Mouse (Mus musculus) kidney, embryonic 14.5 days (tissue): ENCODE measurements around the gene Scrt2. TPM values are rescaled to one million over a fixed set of nuclear protein-coding genes. Genes with fewer than 3 reads are reported as not detected.

Experiments
- ATAC-seq: fragments of 200-750 bp; cut with Nextera tagmentation; 2 replicates; pipeline ENCODE4 v1.8.0; 2017; ENCODE audit warnings: moderate number of reproducible peaks, mild to moderate bottlenecking, moderate TSS enrichment, moderate library complexity; ENCODE audit not compliant: low FRiP score, low TSS enrichment
- H3K27ac ChIP-seq: fragments of 300-500 bp; sonication (generic); 2 replicates; pipeline ENCODE4 v1.5.1; 2014; ENCODE audit warnings: low read depth, mild to moderate bottlenecking, low read length, moderate library complexity, mixed read lengths
- H3K27me3 ChIP-seq: fragments of 300-500 bp; sonication (generic); 2 replicates; pipeline ENCODE4 v1.6.1; 2014; ENCODE audit warnings: mild to moderate bottlenecking, low read length; ENCODE audit not compliant: control insufficient read depth, insufficient read depth
- H3K36me3 ChIP-seq: fragments of 300-500 bp; sonication (generic); 2 replicates; pipeline ENCODE4 v1.6.1; 2014; ENCODE audit warnings: low read length, mixed read lengths; ENCODE audit not compliant: control insufficient read depth, insufficient read depth
- H3K4me1 ChIP-seq: fragments of 300-500 bp; sonication (generic); 2 replicates; pipeline ENCODE4 v1.6.1; 2014; ENCODE audit warnings: low read length, mixed read lengths; ENCODE audit not compliant: control insufficient read depth, insufficient read depth
- H3K4me2 ChIP-seq: fragments of 300-500 bp; sonication (generic); replicated peaks from 2 replicates; pipeline ENCODE4 v1.6.1; 2014; ENCODE audit warnings: low read depth, mild to moderate bottlenecking, low read length
- H3K4me3 ChIP-seq: fragments of 300-500 bp; sonication (generic); 2 replicates; pipeline ENCODE4 v1.5.1; 2014; ENCODE audit warnings: mild to moderate bottlenecking, low read length
- H3K9ac ChIP-seq: fragments of 300-500 bp; sonication (generic); 2 replicates; pipeline ENCODE4 v1.6.1; 2014; ENCODE audit warnings: low read depth, mild to moderate bottlenecking, low read length, moderate library complexity
- H3K9me3 ChIP-seq: fragments of 300-500 bp; sonication (generic); 2 replicates; pipeline ENCODE4 v1.6.1; 2016; ENCODE audit warnings: low read length; ENCODE audit not compliant: control insufficient read depth
- WGBS: fragments of 180-500 bp; shearing (Covaris S2); extraction: QIAGEN DNeasy Blood & Tissue Kit; methylation state at CpG from one replicate; pipeline ENCODE4 v1.1.7; 2014; 5-methylcytosine and 5-hydroxymethylcytosine counted together
- polyA plus RNA-seq: library from polyadenylated mRNA; unstranded; fragments of >200 nt; fragmentation: Nextera tagmentation; extraction: Ambion mirVana; gene quantifications from 2 replicates; pipeline ENCODE4 v1.2.1, GENCODE M21; 2014

The Scrt2 gene
- polyA plus RNA-seq, 1 experiment from 2014 or later: not detected

- no peak overlapping the region for H3K27ac ChIP-seq
- no peaks in the 10 kb centered on the region for H3K9me3 ChIP-seq
- no peak overlapping the region for H3K4me3 ChIP-seq
- no peaks in the 10 kb centered on the region for H3K36me3 ChIP-seq
- H3K4me2 ChIP-seq: no peak overlapping the region
- no peak for ATAC-seq
- peaks cover 5% of the 10 kb centered on the region; the same call in 1 of the 2 replicates for H3K4me1 ChIP-seq
- 31% methylated on average over 6 of the region's 6 CpGs for WGBS
- peaks cover 2% of the 10 kb centered on the region; the same call in 1 of the 2 replicates for H3K27me3 ChIP-seq
- H3K9ac ChIP-seq: no peak overlapping the region
Measured at GRCm38 (mm10) chr2:152119228-152119865, 38.0 kb downstream of the Scrt2 start.

GRCm38 (mm10) chr2:152122896-152123295, 41.6 kb downstream of the Scrt2 start:
- Histone ChIP-seq H3K27me3 (no peaks in the 10 kb centered on the region; the same call in 1 of the 2 replicates), H3K4me3 (no peak overlapping the region), H3K4me2 (no peak overlapping the region), H3K9me3 (no peaks in the 10 kb centered on the region), H3K9ac (no peak overlapping the region), H3K36me3 (no peaks in the 10 kb centered on the region), H3K4me1 (no peaks in the 10 kb centered on the region), H3K27ac (no peak overlapping the region)
- 77% methylated on average over 9 of the region's 9 CpGs for WGBS
- no peak for ATAC-seq

- WGBS: 61% methylated on average over 2 of the region's 2 CpGs
- no peak for ATAC-seq
- H3K4me1 ChIP-seq: peaks cover 10% of the 10 kb centered on the region
Measured at GRCm38 (mm10) chr2:152128597-152128996, 47.3 kb downstream of the Scrt2 start.

GRCm38 (mm10) chr2:152129778-152130177, 48.4 kb downstream of the Scrt2 start:
- H3K9me3 ChIP-seq: no peaks in the 10 kb centered on the region
- no peak overlapping the region for H3K27ac ChIP-seq
- no peak for ATAC-seq
- no peaks in the 10 kb centered on the region for H3K36me3 ChIP-seq
- H3K27me3 ChIP-seq: no peaks in the 10 kb centered on the region
- WGBS: 83% methylated on average over 3 of the region's 3 CpGs
- peaks cover 10% of the 10 kb centered on the region for H3K4me1 ChIP-seq
- H3K9ac ChIP-seq: no peak overlapping the region
- no peak overlapping the region for H3K4me3 ChIP-seq
- H3K4me2 ChIP-seq: no peak overlapping the region

More at GRCm38 (mm10) chr2:152128597-152128996, 47.3 kb downstream of the Scrt2 start:
- H3K36me3 ChIP-seq: no peaks in the 10 kb centered on the region
- H3K27me3 ChIP-seq: no peaks in the 10 kb centered on the region
- H3K9me3 ChIP-seq: no peaks in the 10 kb centered on the region
- no peak overlapping the region for H3K27ac ChIP-seq
- no peak overlapping the region for H3K4me2 ChIP-seq
- no peak overlapping the region for H3K4me3 ChIP-seq
- no peak overlapping the region for H3K9ac ChIP-seq

GRCm38 (mm10) chr2:152132016-152132415, 50.7 kb downstream of the Scrt2 start:
- Histone ChIP-seq H3K4me1 (peaks cover 10% of the 10 kb centered on the region), H3K9me3 (no peaks in the 10 kb centered on the region), H3K36me3 (no peaks in the 10 kb centered on the region), H3K4me3 (no peak overlapping the region), H3K27ac (no peak overlapping the region), H3K27me3 (no peaks in the 10 kb centered on the region), H3K9ac (no peak overlapping the region), H3K4me2 (no peak overlapping the region)
- ATAC-seq: no peak
- 6% methylated on average over 9 of the region's 9 CpGs for WGBS

GRCm38 (mm10) chr2:152132691-152133090, 51.4 kb downstream of the Scrt2 start:
- no peak overlapping the region for H3K27ac ChIP-seq
- H3K27me3 ChIP-seq: no peaks in the 10 kb centered on the region
- ATAC-seq: no peak
- no peak overlapping the region for H3K9ac ChIP-seq
- no peaks in the 10 kb centered on the region for H3K9me3 ChIP-seq
- H3K36me3 ChIP-seq: no peaks in the 10 kb centered on the region
- H3K4me1 ChIP-seq: peaks cover 10% of the 10 kb centered on the region
- H3K4me3 ChIP-seq: no peak overlapping the region
- no peak overlapping the region for H3K4me2 ChIP-seq
- whole genome bisulfite sequencing: 43% methylated on average over 8 of the region's 8 CpGs

GRCm38 (mm10) chr2:152139191-152139987, 58.1 kb downstream of the Scrt2 start:
- Histone ChIP-seq H3K4me1 (peaks cover 21% of the 10 kb centered on the region), H3K9ac (no peak overlapping the region), H3K4me2 (no peak overlapping the region), H3K4me3 (no peak overlapping the region), H3K36me3 (no peaks in the 10 kb centered on the region), H3K27me3 (peaks cover 12% of the 10 kb centered on the region), H3K9me3 (no peaks in the 10 kb centered on the region), H3K27ac (no peak overlapping the region)
- WGBS: 81% methylated on average over 10 of the region's 10 CpGs
- no peak for ATAC-seq

GRCm38 (mm10) chr2:152140941-152141340, 59.6 kb downstream of the Scrt2 start:
- ATAC-seq: no peak
- Histone ChIP-seq H3K4me3 (no peak overlapping the region), H3K9me3 (no peaks in the 10 kb centered on the region), H3K27ac (no peak overlapping the region), H3K9ac (no peak overlapping the region), H3K36me3 (no peaks in the 10 kb centered on the region), H3K4me2 (no peak overlapping the region; the same call in 1 of the 2 replicates), H3K4me1 (peaks cover 21% of the 10 kb centered on the region), H3K27me3 (peaks cover 21% of the 10 kb centered on the region)
- 27% methylated on average over 11 of the region's 11 CpGs for WGBS

GRCm38 (mm10) chr2:152141491-152141890, 60.2 kb downstream of the Scrt2 start:
- 29% methylated on average over 1 of the region's 1 CpGs for WGBS

More at GRCm38 (mm10) chr2:152141491-152141890, 60.2 kb downstream of the Scrt2 start:
- H3K4me3 ChIP-seq: peak overlapping the region; percentile 50
- H3K36me3 ChIP-seq: no peaks in the 10 kb centered on the region
- no peak for ATAC-seq
- peaks cover 21% of the 10 kb centered on the region for H3K4me1 ChIP-seq
- H3K27ac ChIP-seq: peak overlapping the region; percentile 53; the same call in 1 of the 2 replicates
- no peaks in the 10 kb centered on the region for H3K9me3 ChIP-seq
- no peak overlapping the region for H3K9ac ChIP-seq
- peaks cover 21% of the 10 kb centered on the region for H3K27me3 ChIP-seq
- peak overlapping the region; percentile 73 for H3K4me2 ChIP-seq
